In the genomic region with DNA sequence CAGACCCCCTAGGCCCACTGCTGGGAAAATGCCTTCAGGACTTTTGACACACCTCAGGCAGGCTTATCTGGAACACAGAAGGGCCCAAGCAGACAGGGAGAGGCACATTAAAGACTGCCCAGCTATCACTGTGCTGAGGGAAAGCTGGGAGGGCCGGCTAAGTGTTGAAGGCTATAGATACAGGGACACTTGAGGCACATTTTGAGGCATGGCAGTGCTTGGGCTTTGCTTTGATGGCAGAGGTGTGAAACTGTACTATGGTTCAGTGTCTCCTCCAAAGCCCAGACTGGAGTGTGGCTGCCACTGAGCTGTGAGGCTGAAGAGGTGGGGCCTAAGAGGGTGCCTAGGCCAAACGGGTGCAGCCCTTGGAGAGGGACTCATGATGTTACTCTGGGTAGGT, we compare ENCODE assay signal across 9 mouse cellular contexts. TPM values are rescaled to one million over a fixed set of nuclear protein-coding genes. Genes with fewer than 3 reads are reported as not detected.
DNase-seq lines count a peak whose midpoint lies in the region; ATAC-seq and TF ChIP-seq lines count a peak whose summit lies in the region.
"Had no signal": no experiment of that assay in that cellular context is flagged by ENCODE, and none has a peak within 500 bp of the region (broad histone marks: within the 10 kb centered on the region; RNA-seq: fewer than 3 reads in every experiment).

No protein-coding gene starts in this region.

- no peaks in the 10 kb centered on the region for H3K36me3 ChIP-seq in heart, embryonic 11.5 days (ENCODE audit: control insufficient read depth, insufficient read depth, low read length)
- H3K36me3 ChIP-seq in megakaryocyte, embryonic 14.5 days (replicated peaks; ENCODE audit: low read length): peaks cover 90% of the 10 kb centered on the region
- no peaks in the 10 kb centered on the region for H3K36me3 ChIP-seq in intestine, embryonic 16.5 days (ENCODE audit: control insufficient read depth, insufficient read depth, low read length)
- no peaks in the 10 kb centered on the region for H3K36me3 ChIP-seq in midbrain, embryonic 15.5 days (replicated peaks)

- intact Hi-C loops in gastrocnemius, adult 2 months (cut with DNase I): no loop called here

- DNase-seq in heart, adult 18-20 months: no peak
- no peak for DNase-seq in gastrocnemius, adult 2 months
- no peak for DNase-seq in cerebellum, adult 11-12 months

- no peak overlapping the region for H3K4me2 ChIP-seq in heart, embryonic 11.5 days
- no peak overlapping the region for H3K4me2 ChIP-seq in intestine, embryonic 16.5 days (ENCODE audit: low read depth, low read length)
- H3K4me2 ChIP-seq in midbrain, embryonic 15.5 days: no peak overlapping the region

- H3K27ac ChIP-seq in heart, embryonic 11.5 days (ENCODE audit: low read depth, low read length): peak overlapping the region; percentile 73
- no peak overlapping the region for H3K27ac ChIP-seq in intestine, embryonic 16.5 days (ENCODE audit: low read length)
- H3K27ac ChIP-seq in midbrain, embryonic 15.5 days: 0 out of 2 replicates have a peak overlapping the region, but pooled peaks have one; percentile 18
- H3K27ac ChIP-seq in gastrocnemius, adult 2 months: no peak overlapping the region
- H3K27ac ChIP-seq: macrophage had no signal

- no peak overlapping the region for H3K4me3 ChIP-seq in heart, embryonic 11.5 days (ENCODE audit: low read depth, low read length)
- H3K4me3 ChIP-seq in megakaryocyte, embryonic 14.5 days (replicated peaks): peak overlapping the region; percentile 19
- no peak overlapping the region for H3K4me3 ChIP-seq in intestine, embryonic 16.5 days (ENCODE audit: low read length)
- no peak overlapping the region for H3K4me3 ChIP-seq in midbrain, embryonic 15.5 days
- H3K4me3 ChIP-seq in gastrocnemius, adult 2 months: no peak overlapping the region

- TF ChIP-seq CTCF in gastrocnemius, adult 2 months (IDR thresholded peaks at IDR 0.05): no peak

- H3K9me3 ChIP-seq in heart, embryonic 11.5 days (replicated peaks; ENCODE audit: control insufficient read depth, low read length): no peaks in the 10 kb centered on the region
- no peaks in the 10 kb centered on the region for H3K9me3 ChIP-seq in megakaryocyte, embryonic 14.5 days
- no peaks in the 10 kb centered on the region for H3K9me3 ChIP-seq in intestine, embryonic 16.5 days (ENCODE audit: control insufficient read depth, low read length)
- no peaks in the 10 kb centered on the region for H3K9me3 ChIP-seq in midbrain, embryonic 15.5 days

- H3K9ac ChIP-seq in heart, embryonic 11.5 days (ENCODE audit: low read depth, low read length): no peak overlapping the region
- H3K9ac ChIP-seq in intestine, embryonic 16.5 days (ENCODE audit: low read depth, low read length): no peak overlapping the region
- H3K9ac ChIP-seq in midbrain, embryonic 15.5 days: no peak overlapping the region

- peaks cover 35% of the 10 kb centered on the region for H3K27me3 ChIP-seq in heart, embryonic 11.5 days (ENCODE audit: control insufficient read depth, insufficient read depth, low read length)
- no peaks in the 10 kb centered on the region for H3K27me3 ChIP-seq in megakaryocyte, embryonic 14.5 days (replicated peaks)
- H3K27me3 ChIP-seq in intestine, embryonic 16.5 days (replicated peaks; ENCODE audit: control insufficient read depth, insufficient read depth, low read length): no peaks in the 10 kb centered on the region
- H3K27me3 ChIP-seq in midbrain, embryonic 15.5 days (replicated peaks): no peaks in the 10 kb centered on the region

- ATAC-seq in heart, embryonic 11.5 days (replicated peaks; ENCODE audit: insufficient number of reproducible peaks, low FRiP score, low TSS enrichment): peak; percentile 86
- ATAC-seq in megakaryocyte, adult 5-6 weeks (ENCODE audit: poor library complexity, severe bottlenecking): no peak
- peak; percentile 68; the same call in 1 of the 2 replicates for ATAC-seq in intestine, embryonic 16.5 days
- no peak for ATAC-seq in midbrain, embryonic 15.5 days (replicated peaks)

- H3K4me1 ChIP-seq in heart, embryonic 11.5 days (ENCODE audit: control insufficient read depth, insufficient read depth, low read length): peaks cover 50% of the 10 kb centered on the region
- peaks cover 100% of the 10 kb centered on the region for H3K4me1 ChIP-seq in megakaryocyte, embryonic 14.5 days
- H3K4me1 ChIP-seq in intestine, embryonic 16.5 days (ENCODE audit: control insufficient read depth, insufficient read depth, low read length): peaks cover 9% of the 10 kb centered on the region; the same call in 1 of the 2 replicates
- H3K4me1 ChIP-seq in midbrain, embryonic 15.5 days: peaks cover 53% of the 10 kb centered on the region

- 19% methylated on average over 2 of the region's 2 CpGs for WGBS in heart, embryonic 11.5 days (ENCODE audit: insufficient replicate concordance)
- 58% methylated on average over 2 of the region's 2 CpGs for WGBS in intestine, embryonic 16.5 days
- WGBS in midbrain, embryonic 15.5 days: 65% methylated on average over 2 of the region's 2 CpGs

RNA-seq across cellular contexts. Expression of a gene that starts 44.1 kb away (rescaled TPM):
- 12.4 and 12.6 TPM in 2 replicates for polyA plus RNA-seq in heart, embryonic 11.5 days (2014; fragmentation: Nextera tagmentation; extraction: Ambion mirVana)
- total RNA-seq in heart, adult 18-20 months (2021): 10 to 100 TPM; 18.7 to 22.5 TPM
- polyA plus RNA-seq in megakaryocyte, embryonic 14.5 days (2012; ENCODE audit: insufficient read depth, low replicate concordance): 181 and 204 TPM in 2 replicates
- 22.2 and 23.9 TPM in 2 replicates for total RNA-seq in megakaryocyte, adult 5-6 weeks (2015)
- 9.5 and 10.1 TPM in 2 replicates for total RNA-seq in megakaryocyte, adult 5-6 weeks (2017)
- 7.9 and 8.5 TPM in 2 replicates for polyA plus RNA-seq in intestine, embryonic 16.5 days (2015; fragmentation: Nextera tagmentation; extraction: Ambion mirVana)
- 67.0 and 69.2 TPM in 2 replicates for polyA plus RNA-seq in midbrain, embryonic 15.5 days (2015; fragmentation: Nextera tagmentation; extraction: Ambion mirVana)
- 10 to 100 TPM; 28.4 to 30.4 TPM for total RNA-seq in gastrocnemius, adult 2 months (2021)

Comparison
In these comparisons a context has a peak if more than half of its experiments do, and no peak if none do; other contexts are left out.
1. ATAC-seq: peak in heart, embryonic 11.5 days (single experiment) and intestine, embryonic 16.5 days (single experiment); none in megakaryocyte, adult 5-6 weeks (single experiment) and midbrain, embryonic 15.5 days (single experiment).
2. H3K27ac ChIP-seq: peak in heart, embryonic 11.5 days (single experiment) and midbrain, embryonic 15.5 days (single experiment); none in intestine, embryonic 16.5 days (single experiment) and gastrocnemius, adult 2 months (single experiment).